Mouse (Mus musculus): ENCODE data around the gene Ccdc38. TPM values are rescaled to one million over a fixed set of nuclear protein-coding genes. Genes with fewer than 3 reads are reported as not detected.
A peak's percentile ranks its signal among the peaks of the same experiment; 100 is the strongest.

Gene Ccdc38
- polyA plus RNA-seq, 1 experiment from 2014 or later = 0.12 TPM

DNA sequence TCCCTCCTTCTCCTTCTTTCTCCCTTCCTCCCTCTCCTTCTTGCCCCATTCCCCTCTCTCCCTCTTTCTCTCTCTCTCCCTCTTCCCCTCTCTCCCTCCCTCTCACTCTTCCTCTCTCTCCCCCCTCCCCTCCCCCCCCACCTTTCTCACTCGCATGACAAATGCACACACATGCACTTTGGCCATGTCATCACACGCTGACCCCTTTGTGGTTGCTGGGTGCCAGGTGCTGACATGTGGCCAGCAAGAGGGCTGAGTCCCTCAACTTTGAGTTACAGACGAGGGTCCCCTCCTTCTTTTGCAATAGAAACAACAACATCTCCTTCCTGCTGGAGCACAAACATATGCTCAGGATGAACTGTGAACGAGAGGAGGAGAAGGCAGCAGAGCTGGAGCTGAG lies 34.5 kb downstream of the Ccdc38 start:
- POLR2A ChIA-PET = no interaction called here
- no peak for DNase-seq (ENCODE audit: low read depth, low spot score)
- in situ Hi-C loops (cut with MboI; ENCODE audit: low pct_unique_long_range_greater_than_20kb) = loop anchor here (10.0 kb wide), 1 partner anchor 500 kb away; no protein-coding TSS in a partner anchor
- CTCF ChIA-PET = interaction anchor here (1.7 kb wide), 1 partner anchor 88 kb away, joined by 4 read pairs; no protein-coding TSS in a partner anchor
- TF ChIP-seq CTCF (IDR thresholded peaks at IDR 0.05) = no peak
- ATAC-seq = no peak
- H3K27me3 ChIP-seq = no peaks in the 10 kb centered on the region

DNA sequence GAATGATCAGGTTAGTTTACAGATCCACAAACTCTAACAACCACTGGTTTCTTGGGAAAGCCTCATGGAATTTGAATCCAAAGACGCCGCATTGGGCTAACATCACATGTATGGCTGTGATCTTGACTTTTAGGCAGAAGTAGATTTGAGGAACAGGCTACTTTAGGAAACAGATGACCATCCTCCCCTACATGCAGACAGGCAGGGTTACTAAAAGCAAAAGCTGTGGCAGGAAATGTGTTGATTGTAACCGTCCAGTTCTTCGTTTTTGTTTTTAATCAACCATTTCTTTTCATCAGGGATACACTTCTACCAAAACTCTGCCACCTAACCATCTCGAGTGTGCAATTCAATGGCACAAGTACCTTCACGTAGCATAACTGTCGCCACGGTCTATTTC lies 35.5 kb downstream of the Ccdc38 start:
- in situ Hi-C loops (cut with MboI; ENCODE audit: low pct_unique_long_range_greater_than_20kb) = loop anchor here (10.0 kb wide), 1 partner anchor 501 kb away; no protein-coding TSS in a partner anchor
- POLR2A ChIA-PET = no interaction called here
- CTCF ChIA-PET = interaction anchor here (1.5 kb wide), 1 partner anchor 27 kb away, joined by 6 read pairs; no protein-coding TSS in a partner anchor
- ATAC-seq (no peak), DNase-seq (ENCODE audit: low read depth, low spot score) (no peak)
- TF ChIP-seq CTCF (IDR thresholded peaks at IDR 0.05) = no peak
- H3K27me3 ChIP-seq = no peaks in the 10 kb centered on the region

DNA sequence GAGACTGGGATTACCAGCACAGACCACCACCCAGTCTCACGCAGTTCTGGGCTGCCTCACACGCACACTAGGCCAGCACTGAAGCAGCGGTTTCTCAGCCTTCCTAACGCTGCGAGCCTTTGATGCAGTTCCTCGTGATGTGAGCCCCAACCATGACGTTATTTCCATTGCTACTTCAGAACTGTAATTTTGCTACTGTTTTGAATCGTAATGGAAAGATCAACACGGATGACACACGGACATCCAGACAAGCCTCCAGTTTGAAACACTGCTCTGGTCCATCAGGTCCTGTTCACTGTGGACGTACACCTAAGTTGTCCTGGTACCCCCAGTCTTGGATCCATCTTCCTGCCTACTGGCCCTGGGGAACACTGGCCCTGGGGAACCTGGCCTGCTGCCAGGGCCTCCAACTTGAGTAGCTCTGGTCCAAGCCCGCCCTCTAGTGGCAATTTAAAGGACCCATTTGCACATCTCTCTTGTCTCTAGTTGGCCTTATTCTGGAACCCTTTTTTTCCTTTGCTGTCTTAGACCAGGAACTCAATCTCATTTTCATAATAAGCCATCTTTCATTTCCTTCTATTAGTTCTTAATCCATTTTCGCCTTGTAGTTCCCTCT lies 36.9 kb downstream of the Ccdc38 start:
- no peak for ATAC-seq
- ChIA-PET POLR2A (interaction anchor here (0.5 kb wide), 1 partner anchor 423 kb away, joined by 3 read pairs; no protein-coding TSS in a partner anchor), CTCF (interaction anchor here (1.6 kb wide), 1 partner anchor 92 kb away, joined by 4 read pairs; no protein-coding TSS in a partner anchor)
- in situ Hi-C loops (cut with MboI; ENCODE audit: low pct_unique_long_range_greater_than_20kb) = loop anchor here (10.0 kb wide), 1 partner anchor 503 kb away; no protein-coding TSS in a partner anchor
- DNase-seq (ENCODE audit: low read depth, low spot score) = no peak
- no peaks in the 10 kb centered on the region for H3K27me3 ChIP-seq
- peak; percentile 75 for TF ChIP-seq CTCF (IDR thresholded peaks at IDR 0.05)

DNA sequence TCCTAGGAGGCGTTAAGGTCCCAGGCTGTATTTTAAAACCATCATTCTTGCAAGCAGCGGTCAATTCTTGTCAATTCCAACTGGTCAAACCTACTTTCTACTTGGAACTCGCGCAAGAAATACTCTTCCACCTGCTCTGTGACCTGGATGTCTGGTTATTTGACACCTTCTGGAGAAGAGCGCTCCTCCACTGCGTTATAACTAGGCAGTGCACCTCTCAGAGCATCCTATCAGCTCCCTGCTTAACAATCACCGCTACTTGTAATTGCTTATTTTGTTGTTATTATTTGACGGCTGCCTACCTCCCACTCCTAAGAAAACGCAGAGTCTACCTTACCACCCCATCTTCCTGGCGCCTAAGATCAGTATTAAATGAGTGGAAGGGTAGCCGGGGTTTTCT lies 48.4 kb downstream of the Ccdc38 start:
- CTCF ChIA-PET = interaction anchor here (1.0 to 2.0 kb wide), 2 partner anchors 10 to 39 kb away, joined by 3 to 5 read pairs; no protein-coding TSS in a partner anchor
- no peak for TF ChIP-seq CTCF (IDR thresholded peaks at IDR 0.05)
- in situ Hi-C loops (cut with MboI; ENCODE audit: low pct_unique_long_range_greater_than_20kb) = no loop called here
- POLR2A ChIA-PET = no interaction called here
- ATAC-seq (no peak), DNase-seq (ENCODE audit: low read depth, low spot score) (no peak)
- no peaks in the 10 kb centered on the region for H3K27me3 ChIP-seq

DNA sequence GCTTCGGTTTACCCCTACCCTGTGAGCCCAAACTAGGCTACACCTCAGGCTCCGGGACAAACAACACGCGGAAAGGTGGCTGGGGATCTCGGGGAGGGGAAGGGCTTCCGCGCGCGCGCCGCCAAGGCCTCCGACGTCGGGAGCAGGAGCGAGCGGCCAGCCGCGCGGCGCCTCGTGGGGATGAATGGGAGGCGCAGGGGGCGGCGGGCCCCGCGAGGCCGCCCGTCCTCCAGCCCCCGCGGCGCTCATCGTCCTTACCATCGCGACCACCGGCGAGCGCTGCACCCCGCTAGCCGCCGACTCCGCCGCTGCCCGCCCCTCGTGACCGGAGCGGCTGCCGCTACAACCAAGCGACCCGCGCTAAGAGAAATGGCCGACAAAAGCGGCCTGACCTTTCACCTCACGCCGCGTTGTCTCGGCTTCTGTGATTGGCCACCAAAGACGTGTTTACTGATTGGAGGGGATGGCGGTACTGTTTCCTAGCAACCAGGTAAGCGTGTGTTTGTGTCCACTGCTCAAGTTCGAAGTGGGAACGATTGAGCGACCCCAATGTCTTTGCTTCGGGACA lies 48.9 kb downstream of the Ccdc38 start, which contains the start of gene Snrpf:
TSS of gene Snrpf (minus strand) at position 426 of the 568 bp plus-strand sequence.
- peak; percentile 76 for ATAC-seq
- ChIA-PET POLR2A (no interaction called here), CTCF (interaction anchor here (2.0 kb wide), 1 partner anchor 40 kb away, joined by 5 read pairs; no protein-coding TSS in a partner anchor)
- DNase-seq (ENCODE audit: low read depth, low spot score) = peak; percentile 87
- H3K27me3 ChIP-seq = no peaks in the 10 kb centered on the region
- no peak for TF ChIP-seq CTCF (IDR thresholded peaks at IDR 0.05)
- in situ Hi-C loops (cut with MboI; ENCODE audit: low pct_unique_long_range_greater_than_20kb) = no loop called here

DNA sequence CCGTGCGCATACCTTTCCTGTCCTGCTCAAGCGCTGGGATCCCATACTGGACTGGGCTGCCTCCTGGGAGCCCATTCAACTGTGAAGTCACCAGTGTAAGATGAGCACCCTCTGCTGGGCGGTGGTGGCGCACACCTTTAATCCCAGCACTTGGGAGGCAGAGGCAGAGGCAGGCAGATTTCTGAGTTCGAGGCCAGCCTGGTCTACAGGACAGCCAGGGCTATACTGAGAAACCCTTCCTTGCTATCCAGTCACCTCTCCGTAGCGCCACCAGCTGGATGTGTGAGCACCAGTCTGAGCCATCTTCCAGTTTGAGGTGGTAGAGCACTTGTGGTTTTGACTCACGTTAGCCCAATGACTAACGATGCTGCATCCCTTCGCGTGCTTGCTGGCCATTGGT lies 52.0 kb downstream of the Ccdc38 start:
- DNase-seq (ENCODE audit: low read depth, low spot score) (no peak), ATAC-seq (no peak)
- in situ Hi-C loops (cut with MboI; ENCODE audit: low pct_unique_long_range_greater_than_20kb) = loop anchor here (5.0 kb wide), 1 partner anchor 220 kb away; no protein-coding TSS in a partner anchor
- CTCF ChIA-PET = interaction anchor here (1.6 kb wide), 1 partner anchor 220 kb away, joined by 5 read pairs; no protein-coding TSS in a partner anchor
- TF ChIP-seq CTCF (IDR thresholded peaks at IDR 0.05) = peak; percentile 36
- POLR2A ChIA-PET = no interaction called here
- H3K27me3 ChIP-seq = no peaks in the 10 kb centered on the region

DNA sequence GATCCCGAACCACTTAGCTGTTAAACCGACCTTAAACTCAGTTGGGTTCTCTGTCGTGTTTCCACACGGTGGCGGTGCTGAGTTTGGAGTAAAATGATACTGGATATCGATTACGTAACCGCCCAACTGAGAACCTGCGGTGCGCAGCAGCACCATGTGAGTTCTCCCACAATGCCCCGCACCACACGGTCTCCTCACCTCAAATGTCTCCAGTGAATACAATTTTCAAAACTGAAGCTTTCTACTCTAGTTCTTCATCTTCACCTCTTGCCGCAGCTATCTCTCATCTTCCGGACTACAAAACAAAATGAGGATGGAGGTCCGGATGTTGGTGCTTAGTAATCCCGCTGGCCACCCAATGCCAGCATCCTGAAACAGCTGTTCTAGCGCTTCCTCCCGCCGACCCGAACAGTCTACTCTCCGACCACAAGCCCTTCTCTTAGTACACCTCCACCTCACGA lies 53.6 kb downstream of the Ccdc38 start:
- in situ Hi-C loops (cut with MboI; ENCODE audit: low pct_unique_long_range_greater_than_20kb) = loop anchor here (5.0 kb wide), 1 partner anchor 218 kb away; no protein-coding TSS in a partner anchor
- H3K27me3 ChIP-seq = no peaks in the 10 kb centered on the region
- DNase-seq (ENCODE audit: low read depth, low spot score) (no peak), ATAC-seq (no peak)
- POLR2A ChIA-PET = interaction anchor here (0.6 kb wide), 1 partner anchor 95 kb away, joined by 5 read pairs; no protein-coding TSS in a partner anchor
- CTCF ChIA-PET = interaction anchor here (0.8 to 1.8 kb wide), 10 partner anchors 10 to 219 kb away, joined by 3 to 6 read pairs (median 4); no protein-coding TSS in a partner anchor
- peak; percentile 61 for TF ChIP-seq CTCF (IDR thresholded peaks at IDR 0.05)

DNA sequence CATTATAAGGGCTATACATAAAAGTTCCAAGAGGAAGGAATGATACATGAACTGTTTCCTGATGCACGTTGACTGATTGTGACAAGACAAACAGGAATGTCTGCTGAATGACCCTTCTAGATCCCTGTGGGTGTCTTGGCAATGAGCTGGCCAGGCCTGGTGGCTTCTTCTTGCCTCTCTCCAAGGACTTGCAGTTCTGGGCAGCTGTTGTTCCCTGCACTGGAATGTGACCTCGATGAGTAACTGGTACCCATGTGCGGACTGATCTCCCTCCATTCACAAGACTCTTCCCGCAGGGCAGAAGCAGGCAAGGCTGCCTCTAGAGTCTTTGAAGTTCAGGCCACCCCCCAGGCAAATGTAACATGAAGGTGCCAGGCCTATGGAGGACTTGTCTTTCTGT lies 55.4 kb downstream of the Ccdc38 start:
- POLR2A ChIA-PET = interaction anchor here (1.3 kb wide), 1 partner anchor 45 kb away, joined by 5 read pairs; no protein-coding TSS in a partner anchor
- in situ Hi-C loops (cut with MboI; ENCODE audit: low pct_unique_long_range_greater_than_20kb) = loop anchor here (5.0 kb wide), 1 partner anchor 41 kb away; no protein-coding TSS in a partner anchor
- DNase-seq (ENCODE audit: low read depth, low spot score) = no peak
- H3K27me3 ChIP-seq = no peaks in the 10 kb centered on the region
- no peak for TF ChIP-seq CTCF (IDR thresholded peaks at IDR 0.05)
- ATAC-seq = peak; percentile 17
- CTCF ChIA-PET = interaction anchor here (0.7 to 2.3 kb wide), 6 partner anchors 46 to 217 kb away, joined by 3 to 10 read pairs (median 3); no protein-coding TSS in a partner anchor

DNA sequence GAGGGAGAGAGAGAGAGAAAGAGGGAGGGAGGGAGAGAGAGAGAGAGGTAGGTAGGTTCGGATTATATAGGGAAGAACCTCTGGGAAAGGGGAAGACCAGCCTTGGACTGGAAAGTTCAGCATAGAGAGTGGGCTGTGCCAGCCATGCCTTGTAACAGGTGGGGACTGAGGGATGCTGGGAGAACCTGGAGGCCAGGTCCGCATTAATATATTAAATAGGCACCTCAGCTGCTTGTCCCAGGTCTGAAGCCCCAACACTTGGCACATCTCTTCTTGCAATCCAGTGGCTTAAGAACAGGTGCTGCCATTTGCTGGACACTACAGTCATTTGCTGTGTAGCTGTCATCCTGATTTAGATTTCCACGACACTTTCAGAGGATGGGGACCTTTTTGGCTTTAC lies 56.2 kb downstream of the Ccdc38 start:
- no peak for DNase-seq (ENCODE audit: low read depth, low spot score)
- no peaks in the 10 kb centered on the region for H3K27me3 ChIP-seq
- TF ChIP-seq CTCF (IDR thresholded peaks at IDR 0.05) = no peak
- POLR2A ChIA-PET = interaction anchor here (1.3 kb wide), 1 partner anchor 45 kb away, joined by 5 read pairs; no protein-coding TSS in a partner anchor
- no peak for ATAC-seq
- CTCF ChIA-PET = interaction anchor here (1.0 to 2.3 kb wide), 3 partner anchors 181 to 216 kb away, joined by 3 to 10 read pairs (median 3); no protein-coding TSS in a partner anchor
- in situ Hi-C loops (cut with MboI; ENCODE audit: low pct_unique_long_range_greater_than_20kb) = loop anchor here (5.0 kb wide), 1 partner anchor 41 kb away; no protein-coding TSS in a partner anchor

DNA sequence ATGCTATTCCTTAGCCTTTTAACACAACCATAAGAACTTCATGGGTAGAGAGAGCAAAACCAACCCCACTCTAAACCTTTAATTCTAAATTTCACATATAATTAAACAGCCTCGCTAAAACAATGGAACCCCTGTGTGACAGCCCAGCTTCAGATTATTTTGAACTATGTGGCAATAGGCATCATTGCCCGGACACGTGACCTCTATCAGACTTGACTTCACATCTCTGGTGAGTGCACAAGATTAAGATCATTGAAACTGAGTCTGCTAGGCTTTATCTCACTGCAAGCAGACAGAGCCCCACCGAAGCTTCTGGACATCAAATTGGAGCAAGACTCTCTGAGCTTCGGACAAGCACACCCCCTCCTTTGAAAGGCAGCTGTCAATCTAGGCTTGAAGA lies 61.9 kb downstream of the Ccdc38 start:
- H3K27me3 ChIP-seq = no peaks in the 10 kb centered on the region
- DNase-seq (ENCODE audit: low read depth, low spot score) (no peak), ATAC-seq (no peak)
- TF ChIP-seq CTCF (IDR thresholded peaks at IDR 0.05) = no peak
- in situ Hi-C loops (cut with MboI; ENCODE audit: low pct_unique_long_range_greater_than_20kb) = no loop called here
- POLR2A ChIA-PET = interaction anchor here (1.0 kb wide), 1 partner anchor 39 kb away, joined by 5 read pairs; no protein-coding TSS in a partner anchor
- CTCF ChIA-PET = no interaction called here

Data from Patski (cell line).